Mouse (Mus musculus): Measurements from ENCODE around the gene Aff2.

- no peak for TF ChIP-seq EP300 (IDR thresholded peaks at IDR 0.05; ENCODE audit: insufficient read depth, low read depth, low read length)
- TF ChIP-seq CTCF (IDR thresholded peaks at IDR 0.05): no peak
These were observed 315.6 kb downstream of the Aff2 start for GRCm38 (mm10) chrX:69675691-69676090.

Data from heart, adult 2 months (tissue).